Mouse (Mus musculus) gastrocnemius, adult 8-10 months (tissue): ENCODE data around the gene Tmem151b. TPM values are rescaled to one million over a fixed set of nuclear protein-coding genes. Genes with fewer than 3 reads are reported as not detected.

Experiments used
- DNase-seq, 2 experiments: peaks; one replicate each; pipeline ENCODE4 v3.0.0; 2022; ENCODE audit warnings: low spot score in 2 of 2
- total RNA-seq, 4 experiments: library from RNA; stranded (reverse); gene quantifications; 2 replicates each; pipeline ENCODE4 v1.2.4; 2022

The Tmem151b gene
- total RNA-seq, 4 experiments from 2014 or later: not detected

DNA sequence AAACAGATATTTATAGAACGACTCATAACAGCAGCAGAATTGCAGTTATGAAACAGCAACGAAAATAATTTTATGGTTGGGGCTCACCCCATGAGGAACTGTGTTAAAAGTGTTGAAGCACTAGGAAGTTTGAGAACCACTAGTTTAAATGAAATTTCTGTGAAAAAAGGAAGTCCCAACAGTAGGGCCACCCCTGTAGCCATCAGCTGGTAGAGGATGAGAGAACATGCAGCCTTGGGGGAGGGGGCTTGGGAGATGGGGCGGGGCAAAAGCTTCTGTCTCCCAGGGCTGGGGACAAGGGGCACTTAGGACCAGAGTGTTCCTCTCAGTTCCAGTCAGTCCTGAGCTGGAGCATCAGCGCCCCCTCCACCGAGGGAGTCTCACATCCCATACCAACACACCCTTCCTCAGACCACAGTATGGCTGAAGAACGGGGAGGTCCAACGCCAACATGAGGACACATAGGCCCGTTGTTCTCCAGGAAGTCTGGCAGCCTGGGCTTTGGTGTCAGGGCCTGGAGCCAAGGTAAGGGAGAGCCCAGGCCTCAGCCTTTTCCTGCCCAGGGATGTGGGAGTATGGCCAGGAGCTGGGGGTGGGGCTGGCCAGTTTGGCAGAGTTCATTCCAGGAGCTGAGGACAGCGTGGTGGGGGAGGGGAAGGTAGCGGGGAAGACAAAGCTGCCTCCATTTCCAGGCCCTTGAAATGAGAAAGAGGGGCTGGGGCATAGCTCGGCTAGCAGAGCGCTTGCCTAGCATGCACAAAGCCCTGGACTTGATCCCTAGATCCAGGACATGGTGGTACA is 34.8 kb upstream of the Tmem151b start:
- peak; percentile 82 to 87 for DNase-seq

- no peak for DNase-seq
These were observed 33.4 kb upstream of the Tmem151b start for GRCm38 (mm10) chr17:45582715-45583355.

GRCm38 (mm10) chr17:45582188-45582587 is 32.7 kb upstream of the Tmem151b start:
- no peak for DNase-seq

GRCm38 (mm10) chr17:45581567-45581983 is 32.1 kb upstream of the Tmem151b start:
- DNase-seq: no peak

- DNase-seq: no peak
These were observed 31.5 kb upstream of the Tmem151b start for GRCm38 (mm10) chr17:45580958-45581477.

- DNase-seq: no peak
These were observed 30.1 kb upstream of the Tmem151b start for GRCm38 (mm10) chr17:45579554-45579953.

DNA sequence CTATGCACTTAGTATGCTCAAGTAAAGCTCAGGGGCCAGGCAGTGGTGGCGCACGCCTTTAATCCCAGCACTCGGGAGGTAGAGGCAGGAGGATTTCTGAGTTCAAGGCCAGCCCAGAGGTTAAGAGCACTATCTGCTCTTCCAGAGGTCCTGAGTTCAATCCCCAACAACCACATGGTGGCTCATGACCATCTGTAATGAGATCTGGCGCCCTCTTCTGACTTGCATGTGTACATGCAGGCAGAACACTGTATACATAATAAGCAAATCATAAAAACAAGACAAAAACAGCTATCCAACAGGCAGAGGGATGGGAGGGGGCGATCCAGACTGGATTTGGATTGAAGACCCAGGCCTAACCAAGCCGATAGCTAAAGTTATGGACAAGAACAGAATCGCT is 29.4 kb upstream of the Tmem151b start:
- DNase-seq: no peak

GRCm38 (mm10) chr17:45578242-45578641 is 28.8 kb upstream of the Tmem151b start:
- DNase-seq: no peak

GRCm38 (mm10) chr17:45575123-45575897 is 25.8 kb upstream of the Tmem151b start:
- no peak for DNase-seq

- peak; percentile 50 to 57 for DNase-seq
These were observed 24.8 kb upstream of the Tmem151b start for GRCm38 (mm10) chr17:45574129-45574761.

DNA sequence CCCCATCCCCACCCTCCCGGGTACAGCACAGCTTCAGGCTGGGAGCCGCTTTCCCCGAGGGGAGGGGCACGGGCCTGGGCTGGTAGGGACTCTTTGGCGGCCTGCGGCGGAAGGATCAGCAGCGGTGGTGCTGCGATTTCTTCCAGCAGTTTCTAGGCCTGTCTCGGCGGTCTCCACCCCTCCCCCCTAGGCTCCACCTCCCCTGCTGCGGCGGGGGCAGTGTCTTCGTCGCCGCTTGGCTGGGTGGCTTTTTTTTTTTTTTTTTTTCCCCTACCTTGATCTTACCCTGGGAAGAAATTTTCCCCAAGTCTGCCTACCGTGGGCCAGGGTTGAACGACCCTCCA is 24.3 kb upstream of the Tmem151b start:
- DNase-seq: peak; percentile 95 to 96

- peak; percentile 98 to 99 for DNase-seq
These were observed 23.8 kb upstream of the Tmem151b start, which contains the start of gene Hsp90ab1 for GRCm38 (mm10) chr17:45573087-45573779. Hsp90ab1 (minus strand) TSS chr17:45573271.

DNA sequence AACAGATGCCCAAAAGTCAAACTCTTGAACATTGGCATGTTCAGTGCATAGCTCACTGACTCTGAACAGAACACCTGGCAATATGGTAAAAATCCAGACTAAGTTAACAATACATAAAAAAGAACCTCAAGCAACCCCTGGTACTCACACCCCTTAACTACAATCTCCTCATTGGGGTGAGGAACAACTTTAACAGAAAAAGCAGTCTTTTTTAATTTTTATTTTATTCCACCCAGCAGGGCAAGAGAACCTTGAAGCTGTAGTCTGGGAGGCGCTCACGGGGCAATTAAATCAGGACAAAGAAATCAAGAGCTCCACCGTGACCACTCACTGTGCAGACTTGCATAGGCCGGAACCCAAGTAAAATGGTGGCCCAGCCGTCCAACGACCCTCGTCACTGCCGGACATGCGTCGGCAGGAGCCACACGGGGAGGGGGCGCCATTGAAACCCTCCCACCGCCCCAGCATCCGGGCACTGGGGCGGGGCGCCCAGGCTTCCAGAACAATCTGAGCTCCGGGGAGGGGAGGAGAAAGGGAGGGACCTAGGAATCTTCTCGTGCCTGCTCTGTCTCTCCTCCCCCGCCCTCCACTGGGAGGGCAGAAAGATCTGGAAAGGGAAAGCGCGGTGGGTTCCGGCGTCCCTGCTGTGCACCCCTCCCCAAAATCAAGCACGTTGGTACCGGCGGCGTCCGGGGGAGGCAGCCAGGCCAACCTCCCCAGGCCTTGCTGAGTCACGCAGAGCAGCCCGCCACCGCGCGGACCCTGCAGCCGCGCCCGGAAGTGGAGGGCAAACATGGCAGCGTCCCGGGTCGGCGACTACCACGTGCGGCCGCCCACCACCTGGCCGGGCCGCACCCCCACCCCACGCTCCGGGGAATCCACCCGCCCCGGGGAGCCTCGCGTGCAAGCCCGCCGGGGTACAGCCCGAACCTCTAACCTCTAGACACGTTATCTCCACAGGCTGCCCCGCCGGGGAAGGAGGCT is 22.9 kb upstream of the Tmem151b start:
- peak; percentile 52 to 53 for DNase-seq

DNA sequence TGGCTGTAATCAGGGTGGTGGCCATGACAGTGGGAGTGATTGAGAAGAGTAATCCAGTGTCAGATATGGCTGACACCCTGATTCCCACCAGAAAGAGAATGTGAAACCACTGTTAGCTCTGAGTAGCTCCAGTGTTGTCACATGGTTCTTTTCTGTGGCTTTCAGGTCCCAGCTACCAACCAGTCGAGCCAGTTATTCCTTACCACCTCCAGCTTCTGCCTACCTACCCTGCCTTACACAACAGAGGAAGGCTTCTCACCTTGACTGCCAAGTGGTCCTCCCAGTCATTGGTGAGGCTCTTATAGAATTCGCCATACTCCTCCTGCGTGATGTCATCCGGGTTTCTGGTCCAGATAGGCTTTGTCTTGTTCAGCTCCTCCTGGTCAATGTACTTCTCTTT is 20.5 kb upstream of the Tmem151b start:
- DNase-seq: no peak

DNA sequence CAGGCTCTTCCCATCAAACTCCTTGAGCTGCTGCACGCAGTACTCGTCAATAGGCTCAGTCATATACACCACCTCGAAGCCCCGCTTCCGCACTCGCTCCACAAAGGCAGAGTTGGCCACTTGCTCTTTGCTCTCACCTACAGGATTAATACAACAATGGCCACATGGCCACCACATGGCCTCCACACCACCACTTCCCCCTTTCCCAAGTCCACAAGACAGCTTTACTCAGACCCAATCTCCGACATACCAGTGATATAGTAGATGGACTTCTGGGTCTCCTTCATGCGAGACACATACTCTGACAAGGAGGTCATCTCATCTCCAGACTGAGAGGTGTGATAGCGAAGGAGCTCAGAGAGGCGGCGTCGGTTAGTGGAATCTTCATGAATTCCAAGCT is 19.5 kb upstream of the Tmem151b start:
- DNase-seq: no peak

DNA sequence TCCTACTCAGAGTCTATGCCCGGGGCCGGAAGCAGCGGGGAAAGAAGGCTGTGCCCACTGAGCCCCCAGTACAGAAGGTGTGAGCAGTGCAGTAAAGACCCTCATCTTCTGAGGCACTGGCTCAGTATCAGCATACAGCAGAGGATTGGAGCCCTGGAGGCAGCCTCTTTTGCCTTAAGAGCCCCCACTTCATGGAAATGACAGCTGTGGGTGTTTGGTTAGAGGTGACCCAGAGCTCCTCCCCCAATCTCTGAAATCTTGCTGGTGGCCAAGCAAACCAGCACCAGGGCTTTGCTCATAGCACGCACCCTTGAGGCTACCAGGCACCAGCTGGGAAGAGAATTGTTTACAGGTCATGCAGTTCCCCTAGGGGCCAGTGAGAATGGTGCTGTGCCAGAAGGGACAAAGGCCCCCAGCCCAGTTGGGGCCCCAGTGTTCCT is 17.7 kb upstream of the Tmem151b start:
- DNase-seq: no peak

GRCm38 (mm10) chr17:45566360-45567161 is 17.1 kb upstream of the Tmem151b start:
- DNase-seq: no peak

GRCm38 (mm10) chr17:45566031-45566359 is 16.5 kb upstream of the Tmem151b start:
- no peak for DNase-seq

DNA sequence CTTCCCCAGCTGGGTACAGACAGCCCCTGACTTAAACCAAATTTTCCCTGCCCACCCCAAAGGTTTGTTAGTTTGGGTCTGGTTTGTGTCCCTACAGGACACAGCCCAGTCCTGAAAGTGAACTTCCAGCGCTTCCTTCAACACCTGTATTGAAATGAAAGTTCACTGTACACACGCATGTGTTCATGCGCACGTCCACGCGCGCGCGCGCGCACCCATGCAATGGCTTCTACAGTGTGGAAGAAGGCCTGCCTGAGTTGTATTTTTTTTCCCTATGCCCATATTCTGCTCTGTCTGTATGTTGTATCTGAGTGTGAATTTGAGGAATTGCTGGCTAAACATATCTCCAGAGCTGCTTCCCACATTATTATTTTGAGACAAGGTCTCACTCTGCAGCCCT is 15.6 kb upstream of the Tmem151b start:
- no peak for DNase-seq
